Mouse (Mus musculus) MEL (cell line): Measurements from ENCODE around the gene Olfr1226. TPM values are rescaled to one million over a fixed set of nuclear protein-coding genes. Genes with fewer than 3 reads are reported as not detected.

Experiments
- DNase-seq: peaks from one replicate; pipeline ENCODE4 v3.0.0; 2011; ENCODE audit warnings: low read depth, low spot score
- H3K27ac ChIP-seq: 2 replicates; pipeline ENCODE4 v1.5.1; 2012; ENCODE audit warnings: low read depth, mild to moderate bottlenecking, control low read depth, low read length, moderate library complexity; ENCODE audit not compliant: control insufficient read depth
- H3K27me3 ChIP-seq, 2 experiments: fragments of 150-350 bp in 1 of 2; sonication (generic) in 1 of 2; 2 replicates each; pipeline ENCODE4 v1.6.1; 2012; ENCODE audit warnings: low read length in 2 of 2, mild to moderate bottlenecking in 2 of 2, improper control_type of control experiment in 1 of 2, moderate library complexity in 1 of 2; ENCODE audit not compliant: insufficient read depth in 2 of 2, control insufficient read depth in 1 of 2
- H3K36me3 ChIP-seq, 2 experiments: 2 replicates each; pipeline ENCODE4 v1.6.1; 2012 to 2014; ENCODE audit warnings: low read length in 2 of 2, improper control_type of control experiment in 1 of 2, inconsistent platforms in 1 of 2, mild to moderate bottlenecking in 1 of 2; ENCODE audit not compliant: insufficient read depth in 2 of 2, control insufficient read depth in 1 of 2
- H3K4me1 ChIP-seq, 2 experiments: fragments of 150-350 bp in 1 of 2; sonication (generic) in 1 of 2; 2 replicates each; pipeline ENCODE4 v1.6.1; 2012; ENCODE audit warnings: low read length in 2 of 2, improper control_type of control experiment in 1 of 2, mild to moderate bottlenecking in 1 of 2; ENCODE audit not compliant: insufficient read depth in 2 of 2, control insufficient read depth in 1 of 2
- H3K4me3 ChIP-seq, 2 experiments: fragments of 150-350 bp in 1 of 2; sonication (generic) in 1 of 2; 2 replicates each; pipeline ENCODE4 v1.5.1; 2012; ENCODE audit warnings: low read depth in 2 of 2, low read length in 2 of 2, mild to moderate bottlenecking in 2 of 2, moderate library complexity in 2 of 2, control low read depth in 1 of 2, improper control_type of control experiment in 1 of 2; ENCODE audit not compliant: control insufficient read depth in 1 of 2, insufficient read depth in 1 of 2
- H3K79me2 ChIP-seq: 2 replicates; pipeline ENCODE4 v1.6.1; 2012; ENCODE audit warnings: mild to moderate bottlenecking, low read length, moderate library complexity; ENCODE audit not compliant: control insufficient read depth, poor library complexity, insufficient read depth
- H3K9ac ChIP-seq: 2 replicates; pipeline ENCODE4 v1.6.1; 2012; ENCODE audit warnings: low read depth, mild to moderate bottlenecking, control low read depth, low read length, moderate library complexity; ENCODE audit not compliant: control insufficient read depth, poor library complexity, severe bottlenecking
- H3K9me3 ChIP-seq: fragments of 150-350 bp; sonication (generic); replicated peaks from 2 replicates; pipeline ENCODE4 v1.6.1; 2012; ENCODE audit warnings: mild to moderate bottlenecking, low read length, improper control_type of control experiment, moderate library complexity; ENCODE audit not compliant: insufficient read depth
- CHD2 ChIP-seq: IDR thresholded peaks from 2 replicates; pipeline ENCODE4 v1.6.1; 2011; ENCODE audit warnings: low read length, improper control_type of control experiment
- CTCF ChIP-seq, 3 experiments: IDR thresholded peaks in 2 of 3; conservative IDR thresholded peaks in 1 of 3; 2 replicates each; pipeline ENCODE4 v1.5.1; 2011 to 2012; ENCODE audit warnings: low read length in 3 of 3, low read depth in 2 of 3, mild to moderate bottlenecking in 2 of 3, improper control_type of control experiment in 1 of 3, inconsistent platforms in 1 of 3, mixed read lengths in 1 of 3, moderate library complexity in 1 of 3; ENCODE audit not compliant: control insufficient read depth in 1 of 3, insufficient read depth in 1 of 3, poor library complexity in 1 of 3, severe bottlenecking in 1 of 3
- ELF1 ChIP-seq: IDR thresholded peaks from 2 replicates; pipeline ENCODE4 v1.6.1; 2014; ENCODE audit warnings: low read depth, mild to moderate bottlenecking, inconsistent platforms, low read length, improper control_type of control experiment, moderate library complexity
- EP300 ChIP-seq, 2 experiments: IDR thresholded peaks; 2 replicates each; pipeline ENCODE4 v1.6.1; 2011; ENCODE audit warnings: improper control_type of control experiment in 2 of 2, low read length in 2 of 2, low read depth in 1 of 2, mild to moderate bottlenecking in 1 of 2
- GABPA ChIP-seq: IDR thresholded peaks from 2 replicates; pipeline ENCODE4 v1.6.1; 2012; ENCODE audit warnings: low read depth, mild to moderate bottlenecking, inconsistent platforms, low read length, improper control_type of control experiment, moderate library complexity
- GATA1 ChIP-seq: IDR thresholded peaks from 2 replicates; pipeline ENCODE4 v1.6.1; 2011; ENCODE audit warnings: low read depth, low read length, improper control_type of control experiment
- JUND ChIP-seq: IDR thresholded peaks from 2 replicates; pipeline ENCODE4 v1.6.1; 2011; ENCODE audit warnings: low read depth, mild to moderate bottlenecking, improper control_type of control experiment, low read length
- KAT2A ChIP-seq: conservative IDR thresholded peaks from 2 replicates; pipeline ENCODE4 v1.6.1; 2012; ENCODE audit warnings: low read depth, low read length, improper control_type of control experiment, inconsistent platforms
- MAFK ChIP-seq: IDR thresholded peaks from 2 replicates; pipeline ENCODE4 v1.6.1; 2011; ENCODE audit warnings: low read depth, mild to moderate bottlenecking, low read length, improper control_type of control experiment, borderline replicate concordance
- MAX ChIP-seq: IDR thresholded peaks from 2 replicates; pipeline ENCODE4 v1.6.1; 2011; ENCODE audit warnings: low read length, improper control_type of control experiment
- MAZ ChIP-seq: IDR thresholded peaks from 2 replicates; pipeline ENCODE4 v1.6.1; 2012; ENCODE audit warnings: low read depth, mild to moderate bottlenecking, inconsistent platforms, low read length, improper control_type of control experiment
- MEF2A ChIP-seq: IDR thresholded peaks from 2 replicates; pipeline ENCODE4 v1.6.1; 2014; ENCODE audit warnings: low read depth, mild to moderate bottlenecking, inconsistent platforms, low read length, improper control_type of control experiment; ENCODE audit not compliant: poor library complexity, insufficient replicate concordance, severe bottlenecking; ENCODE audit errors: extremely low read depth
- MXI1 ChIP-seq: IDR thresholded peaks from 2 replicates; pipeline ENCODE4 v1.6.1; 2011; ENCODE audit warnings: mild to moderate bottlenecking, low read depth, low read length, improper control_type of control experiment
- MYC ChIP-seq: IDR thresholded peaks from 2 replicates; pipeline ENCODE4 v1.6.1; 2011; ENCODE audit warnings: low read depth, mild to moderate bottlenecking, low read length, improper control_type of control experiment, moderate library complexity
- NRF1 ChIP-seq: IDR thresholded peaks from 2 replicates; pipeline ENCODE4 v1.6.1; 2014; ENCODE audit warnings: low read depth, mild to moderate bottlenecking, inconsistent platforms, low read length, improper control_type of control experiment, moderate library complexity; ENCODE audit not compliant: poor library complexity, insufficient read depth, severe bottlenecking
- POLR2AphosphoS2 ChIP-seq: IDR thresholded peaks from 2 replicates; pipeline ENCODE4 v1.6.1; 2011; ENCODE audit warnings: low read length, improper control_type of control experiment
- POLR2AphosphoS5 ChIP-seq: IDR thresholded peaks from 2 replicates; pipeline ENCODE4 v1.6.1; 2012; ENCODE audit warnings: low read depth, borderline replicate concordance, mild to moderate bottlenecking, inconsistent platforms, low read length, moderate library complexity, mixed read lengths
- RAD21 ChIP-seq: IDR thresholded peaks from 2 replicates; pipeline ENCODE4 v1.6.1; 2011; ENCODE audit warnings: mild to moderate bottlenecking, low read depth, low read length, improper control_type of control experiment
- RCOR1 ChIP-seq: IDR thresholded peaks from 2 replicates; pipeline ENCODE4 v1.6.1; 2012; ENCODE audit warnings: low read depth, mild to moderate bottlenecking, inconsistent platforms, low read length, improper control_type of control experiment
- SMC3 ChIP-seq: IDR thresholded peaks from 2 replicates; pipeline ENCODE4 v1.6.1; 2011; ENCODE audit warnings: low read depth, low read length, improper control_type of control experiment
- TAL1 ChIP-seq: IDR thresholded peaks from 2 replicates; pipeline ENCODE4 v1.6.1; 2012; ENCODE audit warnings: mild to moderate bottlenecking, inconsistent platforms, low read length, moderate library complexity, mixed read lengths
- TCF12 ChIP-seq: IDR thresholded peaks from 2 replicates; pipeline ENCODE4 v1.6.1; 2014; ENCODE audit warnings: low read depth, mild to moderate bottlenecking, inconsistent platforms, low read length, improper control_type of control experiment, moderate library complexity
- UBTF ChIP-seq: IDR thresholded peaks from 2 replicates; pipeline ENCODE4 v1.6.1; 2012; ENCODE audit warnings: low read depth, mild to moderate bottlenecking, inconsistent platforms, low read length, improper control_type of control experiment, moderate library complexity, borderline replicate concordance; ENCODE audit not compliant: insufficient read depth
- USF1 ChIP-seq: IDR thresholded peaks from 2 replicates; pipeline ENCODE4 v1.6.1; 2014; ENCODE audit warnings: low read depth, mild to moderate bottlenecking, inconsistent platforms, low read length, improper control_type of control experiment, moderate library complexity
- USF2 ChIP-seq, 2 experiments: IDR thresholded peaks; 2 replicates each; pipeline ENCODE4 v1.6.1; 2011 to 2012; ENCODE audit warnings: improper control_type of control experiment in 2 of 2, low read length in 2 of 2, borderline replicate concordance in 1 of 2, inconsistent platforms in 1 of 2, low read depth in 1 of 2, mild to moderate bottlenecking in 1 of 2; ENCODE audit not compliant: insufficient read depth in 1 of 2
- ZKSCAN1 ChIP-seq: IDR thresholded peaks from 2 replicates; pipeline ENCODE4 v1.6.1; 2012; ENCODE audit warnings: low read depth, mild to moderate bottlenecking, inconsistent platforms, low read length, improper control_type of control experiment, moderate library complexity
- ZMIZ1 ChIP-seq: IDR thresholded peaks from 2 replicates; pipeline ENCODE4 v1.6.1; 2012; ENCODE audit warnings: low read depth, mild to moderate bottlenecking, inconsistent platforms, low read length, improper control_type of control experiment, moderate library complexity
- ZNF384 ChIP-seq: IDR thresholded peaks from 2 replicates; pipeline ENCODE4 v1.6.1; 2012; ENCODE audit warnings: low read depth, mild to moderate bottlenecking, inconsistent platforms, low read length, improper control_type of control experiment
- polyA plus RNA-seq, 2 experiments: library from polyadenylated mRNA; stranded (reverse) in 1 of 2; unstranded in 1 of 2; fragments of >175 nt in 1 of 2; fragments of >200 nt in 1 of 2; gene quantifications; 2 replicates each; pipeline versions ENCODE4 v1.2.1 to v1.2.4; 2012; ENCODE audit warnings: low replicate concordance in 2 of 2, low read depth in 1 of 2; ENCODE audit not compliant: insufficient read length in 2 of 2, insufficient read depth in 1 of 2, missing spikeins in 1 of 2
- total RNA-seq: library from RNA; depleted of rRNA; stranded (reverse); fragments of 300-350 nt; gene quantifications from 2 replicates; pipeline ENCODE4 v1.2.3, GENCODE M21; 2012; rRNA removed

Gene Olfr1226
- total RNA-seq, result not detected in 2 replicates
- polyA plus RNA-seq, result not detected

DNA sequence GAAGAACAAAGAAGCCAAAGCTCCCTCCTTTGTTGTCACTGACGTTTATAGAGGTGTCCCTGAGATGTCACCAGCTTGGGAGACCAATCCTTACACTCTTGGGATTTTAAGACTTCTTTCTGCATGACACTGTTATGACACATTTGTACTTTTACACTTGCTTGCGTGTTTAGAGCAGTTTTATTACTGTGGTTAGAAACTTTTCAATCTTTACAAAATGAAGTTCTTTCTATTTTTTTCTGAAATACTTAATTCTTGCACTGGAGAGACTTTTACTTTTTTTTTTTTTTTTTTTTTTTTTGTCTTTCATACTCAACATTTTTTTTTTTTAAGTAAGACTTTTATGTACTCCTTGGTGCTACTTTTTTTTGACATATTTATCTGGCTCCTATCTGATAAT lies at the start of gene Olfr1226:
Gene Olfr1226 (minus strand): TSS at position 101 of the 400 bp plus-strand sequence.
- no peak for DNase-seq
- H3K36me3 ChIP-seq, result peaks cover 0 to 5% of the 10 kb centered on the region in 2 experiments; a peak in 2 of 4 replicates
- H3K9ac ChIP-seq, result no peak within 1 kb of the TSS
- H3K27ac ChIP-seq, result no peak within 1 kb of the TSS
- TF ChIP-seq EP300 (IDR thresholded peaks at IDR 0.05; ENCODE audit: low read depth in 1 of 2, low read length in 2 of 2), result no peak
- no peak for TF ChIP-seq MAX
- TF ChIP-seq ZMIZ1, result no peak
- no peak for TF ChIP-seq GABPA
- TF ChIP-seq MEF2A, result no peak
- no peak for TF ChIP-seq MYC
- TF ChIP-seq JUND, result no peak
- no peak for TF ChIP-seq ZNF384
- TF ChIP-seq CTCF (IDR thresholded peaks at IDR 0.05 in 2 of 3, conservative IDR thresholded peaks at IDR 0.05 in 1 of 3; ENCODE audit: control insufficient read depth in 1 of 3, insufficient read depth in 1 of 3, low read depth in 2 of 3, low read length in 3 of 3, poor library complexity in 1 of 3, severe bottlenecking in 1 of 3), result no peak
- no peak for TF ChIP-seq RAD21
- TF ChIP-seq UBTF, result no peak
- no peak for TF ChIP-seq USF1
- no peak for TF ChIP-seq GATA1
- TF ChIP-seq POLR2AphosphoS2, result no peak
- no peak for TF ChIP-seq NRF1
- TF ChIP-seq KAT2A, result no peak
- no peak for TF ChIP-seq MXI1
- no peak for TF ChIP-seq SMC3
- H3K27me3 ChIP-seq, result no peaks in the 10 kb centered on the region
- no peak within 1 kb of the TSS for H3K4me3 ChIP-seq
- H3K79me2 ChIP-seq, result no peaks in the 10 kb centered on the region
- H3K9me3 ChIP-seq, result no peaks in the 10 kb centered on the region
- H3K4me1 ChIP-seq, result no peaks in the 10 kb centered on the region; a peak in 1 of 4 replicates

DNA sequence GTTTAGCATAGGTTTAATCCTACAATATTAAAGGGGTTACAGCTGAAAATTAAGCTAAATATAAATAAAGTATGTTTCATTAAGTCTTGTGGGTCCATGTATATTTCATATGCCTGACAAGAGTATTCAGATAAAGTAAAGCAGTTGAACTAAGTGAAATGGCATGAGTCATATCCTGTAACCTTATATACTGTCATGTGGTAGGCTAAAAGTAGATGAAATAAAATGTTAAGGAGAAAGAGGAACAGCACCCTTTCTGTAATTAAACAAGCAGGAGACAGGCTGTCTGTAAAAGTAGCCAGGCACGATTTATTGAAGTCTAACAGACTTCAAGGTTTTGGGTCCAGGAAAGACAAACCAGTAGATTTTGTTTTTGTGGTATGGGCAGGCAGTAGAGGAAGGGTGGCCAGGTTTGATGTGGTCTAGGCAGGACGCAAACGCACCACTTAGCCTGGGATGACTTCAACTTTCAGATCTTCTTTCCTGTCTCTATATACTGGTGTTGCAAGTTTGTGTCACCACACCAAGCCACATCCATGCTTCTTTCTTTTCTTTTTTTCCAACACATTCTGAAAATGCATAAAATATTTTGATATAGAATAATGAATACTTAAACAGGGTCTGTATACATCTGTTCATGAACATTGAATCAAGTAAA lies 3.4 kb downstream of the Olfr1226 start:
- Histone ChIP-seq H3K9ac (peak overlapping the region; percentile 73), H3K9me3 (no peaks in the 10 kb centered on the region), H3K79me2 (no peaks in the 10 kb centered on the region), H3K4me1 (no peaks in the 10 kb centered on the region; a peak in 1 of 4 replicates), H3K27me3 (no peaks in the 10 kb centered on the region), H3K4me3 (peak overlapping the region in 1 of 2 experiments; percentile 52; a peak in 2 of 4 replicates), H3K36me3 (peaks cover 0 to 5% of the 10 kb centered on the region in 2 experiments; a peak in 2 of 4 replicates), H3K27ac (peak overlapping the region; percentile 98)
- peak; percentile 71 for DNase-seq
- no peak for TF ChIP-seq ZKSCAN1
- TF ChIP-seq USF2 (IDR thresholded peaks at IDR 0.05; ENCODE audit: borderline replicate concordance in 1 of 2, insufficient read depth in 1 of 2, low read depth in 1 of 2, low read length in 2 of 2), result no peak
- no peak for TF ChIP-seq POLR2AphosphoS5
- TF ChIP-seq CHD2, result no peak
- peak; percentile 68; the same call in 1 of the 2 replicates for TF ChIP-seq USF1
- TF ChIP-seq MAZ, result no peak
- TF ChIP-seq TAL1, result no peak
- TF ChIP-seq ELF1, result no peak
- TF ChIP-seq GABPA, result no peak
- TF ChIP-seq MEF2A, result no peak
- peak; percentile 63; the same call in 1 of the 2 replicates for TF ChIP-seq MYC
- no peak for TF ChIP-seq RAD21
- no peak for TF ChIP-seq MAFK
- no peak for TF ChIP-seq TCF12
- peak; percentile 81 to 83 for TF ChIP-seq EP300 (IDR thresholded peaks at IDR 0.05; ENCODE audit: low read depth in 1 of 2, low read length in 2 of 2)
- peak; percentile 69; the same call in 1 of the 2 replicates for TF ChIP-seq JUND
- no peak for TF ChIP-seq POLR2AphosphoS2
- TF ChIP-seq RCOR1, result no peak
- TF ChIP-seq NRF1, result no peak
